ENCODE assay signal across 12 mouse cellular contexts in the genomic region with DNA sequence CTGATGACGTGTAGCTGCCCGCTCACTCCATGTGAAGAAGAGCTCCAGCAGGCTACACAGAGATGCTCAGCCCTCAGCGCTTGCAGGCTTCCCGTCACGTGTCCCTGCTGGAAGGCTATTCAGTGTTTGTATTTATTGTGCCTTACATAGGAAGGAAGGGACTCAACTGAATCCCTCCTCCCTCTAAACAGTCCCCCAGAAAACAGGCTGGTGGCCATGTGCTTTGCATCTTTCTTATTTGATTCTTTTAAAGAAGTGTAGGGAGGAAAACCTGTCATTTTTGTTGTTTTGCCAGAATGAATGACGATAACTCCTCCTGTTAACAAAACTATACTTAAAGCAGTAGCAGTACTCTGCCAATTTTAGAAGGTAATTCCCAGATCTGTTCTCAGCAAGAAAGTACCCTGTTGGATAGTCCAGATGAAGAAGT. TPM values are rescaled to one million over a fixed set of nuclear protein-coding genes. Genes with fewer than 3 reads are reported as not detected.
DNase-seq lines count a peak whose midpoint lies in the region; ATAC-seq and TF ChIP-seq lines count a peak whose summit lies in the region.
"Had no signal": no experiment of that assay in that cellular context is flagged by ENCODE, and none has a peak within 500 bp of the region (broad histone marks: within the 10 kb centered on the region; RNA-seq: fewer than 3 reads in every experiment).

No protein-coding gene starts in this region.

- H3K9ac ChIP-seq in forebrain, postnatal 0 days = no peak overlapping the region
- H3K9ac ChIP-seq in forebrain, embryonic 13.5 days = no peak overlapping the region
- H3K9ac ChIP-seq in lung, postnatal 0 days (replicated peaks; ENCODE audit: low read depth) = no peak overlapping the region
- H3K9ac ChIP-seq in midbrain, postnatal 0 days (replicated peaks; ENCODE audit: low read length, poor library complexity, severe bottlenecking) = no peak overlapping the region
- H3K9ac ChIP-seq: liver, embryonic 15.5 days had no signal

- TF ChIP-seq CTCF in forebrain, postnatal 0 days (IDR thresholded peaks at IDR 0.05; ENCODE audit: low read depth) = no peak
- no peak for TF ChIP-seq CTCF in lung, postnatal 0 days (IDR thresholded peaks at IDR 0.05)
- TF ChIP-seq CTCF in midbrain, postnatal 0 days (IDR thresholded peaks at IDR 0.05) = no peak

- no peak overlapping the region for H3K4me2 ChIP-seq in forebrain, postnatal 0 days (ENCODE audit: low read depth)
- H3K4me2 ChIP-seq in forebrain, embryonic 13.5 days = no peak overlapping the region
- H3K4me2 ChIP-seq in lung, postnatal 0 days (replicated peaks; ENCODE audit: low read depth, low read length) = no peak overlapping the region
- no peak overlapping the region for H3K4me2 ChIP-seq in midbrain, postnatal 0 days (ENCODE audit: low read depth, low read length, poor library complexity, severe bottlenecking)
- H3K4me2 ChIP-seq: liver, embryonic 15.5 days had no signal

- peaks cover 16% of the 10 kb centered on the region for H3K36me3 ChIP-seq in forebrain, postnatal 0 days (ENCODE audit: insufficient read depth)
- H3K36me3 ChIP-seq in forebrain, embryonic 13.5 days (ENCODE audit: poor library complexity, severe bottlenecking) = peaks cover 60% of the 10 kb centered on the region
- H3K36me3 ChIP-seq in lung, postnatal 0 days (ENCODE audit: insufficient read depth, low read length) = no peaks in the 10 kb centered on the region; the same call in 1 of the 2 replicates
- H3K36me3 ChIP-seq in midbrain, postnatal 0 days (ENCODE audit: insufficient read depth, low read length) = peaks cover 9% of the 10 kb centered on the region; the same call in 1 of the 2 replicates

- no peaks in the 10 kb centered on the region for H3K9me3 ChIP-seq in forebrain, postnatal 0 days (ENCODE audit: low read length)
- H3K9me3 ChIP-seq in forebrain, embryonic 13.5 days (replicated peaks) = no peaks in the 10 kb centered on the region
- no peaks in the 10 kb centered on the region for H3K9me3 ChIP-seq in lung, postnatal 0 days (ENCODE audit: low read length)
- H3K9me3 ChIP-seq in midbrain, postnatal 0 days (ENCODE audit: low read length) = no peaks in the 10 kb centered on the region
- H3K9me3 ChIP-seq: liver, embryonic 15.5 days had no signal

- WGBS in forebrain, postnatal 0 days = 66% methylated on average over 6 of the region's 6 CpGs
- WGBS in forebrain, embryonic 13.5 days = 89% methylated on average over 6 of the region's 6 CpGs
- WGBS in lung, postnatal 0 days = 66% methylated on average over 6 of the region's 6 CpGs
- WGBS in midbrain, postnatal 0 days = 82% methylated on average over 6 of the region's 6 CpGs

- no peak overlapping the region for H3K27ac ChIP-seq in forebrain, postnatal 0 days (ENCODE audit: low read depth, low read length)
- H3K27ac ChIP-seq in forebrain, embryonic 13.5 days = no peak overlapping the region
- H3K27ac ChIP-seq in lung, postnatal 0 days (ENCODE audit: low read length) = no peak overlapping the region
- H3K27ac ChIP-seq in midbrain, postnatal 0 days (ENCODE audit: low read depth, low read length) = no peak overlapping the region
- H3K27ac ChIP-seq: heart, adult 2 months; liver, embryonic 15.5 days had no signal

- no peak for TF ChIP-seq EP300 in lung, postnatal 0 days (IDR thresholded peaks at IDR 0.05)

- no peaks in the 10 kb centered on the region for H3K4me1 ChIP-seq in forebrain, postnatal 0 days (ENCODE audit: insufficient read depth)
- H3K4me1 ChIP-seq in forebrain, embryonic 13.5 days = peaks cover 8% of the 10 kb centered on the region
- H3K4me1 ChIP-seq in lung, postnatal 0 days (ENCODE audit: insufficient read depth, low read depth, low read length) = no peaks in the 10 kb centered on the region
- no peaks in the 10 kb centered on the region for H3K4me1 ChIP-seq in midbrain, postnatal 0 days (ENCODE audit: insufficient read depth, low read length)
- H3K4me1 ChIP-seq: liver, embryonic 15.5 days had no signal

- ATAC-seq in forebrain, postnatal 0 days = peak; percentile 69
- no peak for ATAC-seq in forebrain, embryonic 13.5 days
- peak; percentile 75 for ATAC-seq in lung, postnatal 0 days
- ATAC-seq in midbrain, postnatal 0 days (ENCODE audit: low FRiP score) = no peak
- ATAC-seq: intestine, embryonic 16.5 days had no signal

- no peaks in the 10 kb centered on the region for H3K27me3 ChIP-seq in forebrain, postnatal 0 days (ENCODE audit: insufficient read depth, low read length)
- no peaks in the 10 kb centered on the region for H3K27me3 ChIP-seq in forebrain, embryonic 13.5 days
- H3K27me3 ChIP-seq in lung, postnatal 0 days (replicated peaks; ENCODE audit: insufficient read depth, low read length) = no peaks in the 10 kb centered on the region
- H3K27me3 ChIP-seq in midbrain, postnatal 0 days (ENCODE audit: insufficient read depth, low read length) = no peaks in the 10 kb centered on the region
- H3K27me3 ChIP-seq: liver, embryonic 15.5 days had no signal

- no peak overlapping the region for H3K4me3 ChIP-seq in forebrain, postnatal 0 days (ENCODE audit: low read depth, low read length)
- H3K4me3 ChIP-seq in forebrain, embryonic 13.5 days = no peak overlapping the region
- no peak overlapping the region for H3K4me3 ChIP-seq in lung, postnatal 0 days (ENCODE audit: low read depth, low read length)
- no peak overlapping the region for H3K4me3 ChIP-seq in midbrain, postnatal 0 days (ENCODE audit: low read depth, low read length)
- H3K4me3 ChIP-seq: heart, adult 2 months; liver, embryonic 15.5 days had no signal

- DNase-seq in forebrain, postnatal 0 days = peak; percentile 72
- DNase-seq in left cerebral cortex, adult 18-20 months (ENCODE audit: low spot score in 2 of 2) = peak; percentile 12 to 20
- no peak for DNase-seq in left cerebral cortex, adult 11 months (ENCODE audit: low spot score)
- DNase-seq in lung, postnatal 0 days (ENCODE audit: low spot score) = peak; percentile 30
- DNase-seq in right cerebral cortex, postnatal 25 days = peak; percentile 22
- no peak for DNase-seq in spleen, postnatal 4 days (ENCODE audit: low spot score in 2 of 2)
- DNase-seq in midbrain, postnatal 0 days (ENCODE audit: low spot score) = no peak
- DNase-seq: cerebellum, adult 9-10 months; heart, adult 2 months had no signal

RNA-seq across cellular contexts. Expression of a gene that starts 43.7 kb away (rescaled TPM):
- total RNA-seq in forebrain, postnatal 0 days (2014; rRNA removed) = 80.7 and 85.4 TPM in 2 replicates
- polyA plus RNA-seq in forebrain, postnatal 0 days (2015; fragmentation: Nextera tagmentation; extraction: Ambion mirVana) = 130 and 167 TPM in 2 replicates
- 156 and 158 TPM in 2 replicates for polyA plus RNA-seq in forebrain, embryonic 13.5 days (2015; fragmentation: Nextera tagmentation; extraction: Ambion mirVana)
- total RNA-seq in left cerebral cortex, adult 18-20 months (2021) = 100 to 1,000 TPM in 1 of 2 experiments, 10 to 100 TPM in 1; 89.6 to 100 TPM
- polyA plus RNA-seq in lung, postnatal 0 days (2015; fragmentation: Nextera tagmentation; extraction: Ambion mirVana) = 206 and 220 TPM in 2 replicates
- 69.1 and 84.3 TPM in 2 replicates for total RNA-seq in midbrain, postnatal 0 days (2014; rRNA removed)
- 188 and 190 TPM in 2 replicates for polyA plus RNA-seq in midbrain, postnatal 0 days (2015; fragmentation: Nextera tagmentation; extraction: Ambion mirVana)

Comparison
In these comparisons a context has a peak if more than half of its experiments do, and no peak if none do; other contexts are left out.
1. ATAC-seq: peak in forebrain, postnatal 0 days (single experiment) and lung, postnatal 0 days (single experiment); none in forebrain, embryonic 13.5 days (single experiment) and midbrain, postnatal 0 days (single experiment).
2. DNase-seq: peak in forebrain, postnatal 0 days (single experiment), left cerebral cortex, adult 18-20 months (2 of 2), lung, postnatal 0 days (single experiment) and right cerebral cortex, postnatal 25 days (single experiment); none in left cerebral cortex, adult 11 months (single experiment), spleen, postnatal 4 days (0 of 2) and midbrain, postnatal 0 days (single experiment).